Mouse (Mus musculus): ENCODE data around the gene Mpv17l. TPM values are rescaled to one million over a fixed set of nuclear protein-coding genes. Genes with fewer than 3 reads are reported as not detected.

Gene Mpv17l
- total and polyA plus RNA-seq, 3 experiments, result 0.51 to 1.3 (median 0.69) TPM

DNA sequence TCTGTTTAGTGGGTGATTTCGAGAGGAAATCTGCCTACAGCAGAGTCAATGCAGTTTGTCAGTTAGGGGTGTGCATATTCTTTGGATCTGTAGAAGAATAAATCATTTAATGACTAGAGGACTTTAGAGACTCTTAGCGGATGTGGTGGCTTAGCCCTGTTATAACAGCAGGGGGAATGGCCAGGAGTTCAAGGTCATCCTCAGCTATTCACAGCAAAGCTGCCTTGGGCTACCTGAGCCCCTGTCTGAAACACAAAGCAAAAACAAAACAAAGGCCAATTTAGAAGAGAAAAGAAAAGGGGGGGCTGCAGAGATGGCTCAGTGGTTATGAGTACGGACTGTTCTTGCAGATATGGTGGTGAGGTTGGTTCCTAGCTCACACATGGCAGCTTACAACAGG is 48.3 kb downstream of the Mpv17l start:
- dilution Hi-C loops (cut with MboI; ENCODE audit: extremely low pct_ligation_motif_present, extremely low pct_unique_long_range_greater_than_20kb, low sequenced_read_pairs) (no loop called here), in situ Hi-C loops (cut with MboI; ENCODE audit: low pct_ligation_motif_present, low pct_unique_long_range_greater_than_20kb, low sequenced_read_pairs) (no loop called here)
- H3K27ac ChIP-seq (ENCODE audit: insufficient read depth, low read depth), result no peak overlapping the region

DNA sequence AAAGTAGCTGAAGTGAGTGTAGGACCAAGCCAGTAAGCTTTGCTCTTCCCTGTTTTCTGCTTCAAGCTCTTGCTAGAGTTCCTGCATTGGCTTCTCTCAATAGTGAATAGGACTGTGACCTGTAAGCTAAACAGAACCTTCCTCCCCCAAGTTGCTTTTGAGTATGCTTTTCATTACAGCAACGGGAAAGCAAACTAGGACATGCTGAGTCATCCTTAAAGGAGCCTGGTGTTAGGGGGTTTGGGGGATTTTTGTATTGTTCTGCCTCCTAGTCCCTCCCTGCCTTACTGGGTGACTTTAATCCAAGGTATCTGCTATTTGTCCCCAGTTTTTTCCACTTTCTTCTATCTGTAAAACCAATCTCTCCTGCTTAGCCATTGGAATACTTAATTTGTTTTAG is 59.1 kb downstream of the Mpv17l start:
- dilution Hi-C loops (cut with MboI; ENCODE audit: extremely low pct_ligation_motif_present, extremely low pct_unique_long_range_greater_than_20kb, low sequenced_read_pairs), result no loop called here
- Histone ChIP-seq H3K4me1 (ENCODE audit: control insufficient read depth in 1 of 2, insufficient read depth in 2 of 2) (peaks cover 0 to 18% of the 10 kb centered on the region in 2 experiments; a peak in 2 of 4 replicates), H3K4me2 (ENCODE audit: insufficient read depth, low read depth, poor library complexity, severe bottlenecking) (no peak overlapping the region), H3K27ac (ENCODE audit: insufficient read depth, low read depth) (no peak overlapping the region), H3K9me3 (replicated peaks; ENCODE audit: low read length) (no peaks in the 10 kb centered on the region), H3K9ac (ENCODE audit: insufficient read depth, low read depth) (no peak overlapping the region), H3K79me2 (replicated peaks; ENCODE audit: control insufficient read depth, extremely low read depth, insufficient read depth, poor library complexity, severe bottlenecking) (no peaks in the 10 kb centered on the region), H3K4me3 (replicated peaks in 1 of 3; ENCODE audit: low read depth in 2 of 3, low read length in 2 of 3, poor library complexity in 1 of 3) (no peak overlapping the region), H3K36me3 (replicated peaks in 1 of 2; ENCODE audit: control insufficient read depth in 1 of 2, insufficient read depth in 1 of 2, low read length in 1 of 2) (no peaks in the 10 kb centered on the region), H3K27me3 (replicated peaks) (no peaks in the 10 kb centered on the region)
- no peak for DNase-seq (ENCODE audit: extremely low read depth)
- in situ Hi-C loops (cut with MboI; ENCODE audit: low pct_ligation_motif_present, low pct_unique_long_range_greater_than_20kb, low sequenced_read_pairs), result no loop called here
- TF ChIP-seq KAT2A (IDR thresholded peaks at IDR 0.05; ENCODE audit: insufficient replicate concordance, low read length) (no peak), MAFK (IDR thresholded peaks at IDR 0.05; ENCODE audit: insufficient replicate concordance, low read length) (peak; percentile 15; the same call in 1 of the 2 replicates), MEF2A (IDR thresholded peaks at IDR 0.05; ENCODE audit: borderline replicate concordance, low read depth, low read length) (no peak), MAZ (IDR thresholded peaks at IDR 0.05; ENCODE audit: low read depth, low read length) (no peak)

More for the DNA sequence above, 48.3 kb downstream of the Mpv17l start:
- Histone ChIP-seq H3K36me3 (replicated peaks in 1 of 2; ENCODE audit: control insufficient read depth in 1 of 2, insufficient read depth in 1 of 2, low read length in 1 of 2) (no peaks in the 10 kb centered on the region), H3K9ac (ENCODE audit: insufficient read depth, low read depth) (no peak overlapping the region), H3K4me3 (replicated peaks in 1 of 3; ENCODE audit: low read depth in 2 of 3, low read length in 2 of 3, poor library complexity in 1 of 3) (no peak overlapping the region), H3K4me1 (ENCODE audit: control insufficient read depth in 1 of 2, insufficient read depth in 2 of 2) (peaks cover 0 to 4% of the 10 kb centered on the region in 2 experiments; a peak in 1 of 4 replicates), H3K27me3 (replicated peaks) (no peaks in the 10 kb centered on the region), H3K9me3 (replicated peaks; ENCODE audit: low read length) (peaks cover 5% of the 10 kb centered on the region), H3K4me2 (ENCODE audit: insufficient read depth, low read depth, poor library complexity, severe bottlenecking) (no peak overlapping the region), H3K79me2 (replicated peaks; ENCODE audit: control insufficient read depth, extremely low read depth, insufficient read depth, poor library complexity, severe bottlenecking) (no peaks in the 10 kb centered on the region)
- TF ChIP-seq RAD21 (IDR thresholded peaks at IDR 0.05; ENCODE audit: low read depth, low read length), result no peak
- no peak for TF ChIP-seq ZC3H11A (IDR thresholded peaks at IDR 0.05; ENCODE audit: low read depth, low read length)
- no peak for DNase-seq (ENCODE audit: extremely low read depth)

DNA sequence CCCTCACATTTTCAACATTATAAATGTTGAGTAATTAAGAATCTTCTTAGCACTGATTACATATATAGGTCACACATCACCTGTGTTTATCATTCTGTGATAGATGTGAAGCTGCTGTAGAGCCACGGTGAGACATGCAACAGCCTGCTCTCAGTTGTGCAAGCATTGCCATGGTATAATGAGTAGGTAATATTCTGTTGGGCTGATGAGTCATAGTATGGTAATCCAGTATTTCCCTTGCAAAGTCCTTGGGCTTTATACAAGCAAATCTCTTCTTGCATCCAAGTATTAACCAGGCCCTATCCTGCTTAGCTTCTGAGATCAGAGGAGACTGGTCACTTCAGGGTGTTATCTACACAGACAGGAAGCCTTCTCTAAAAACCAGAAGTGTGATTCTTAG is 66.1 kb downstream of the Mpv17l start:
- in situ Hi-C loops (cut with MboI; ENCODE audit: low pct_ligation_motif_present, low pct_unique_long_range_greater_than_20kb, low sequenced_read_pairs), result no loop called here
- H3K4me2 ChIP-seq (ENCODE audit: insufficient read depth, low read depth, poor library complexity, severe bottlenecking), result no peak overlapping the region
- no peaks in the 10 kb centered on the region for H3K36me3 ChIP-seq (replicated peaks in 1 of 2; ENCODE audit: control insufficient read depth in 1 of 2, insufficient read depth in 1 of 2, low read length in 1 of 2)
- dilution Hi-C loops (cut with MboI; ENCODE audit: extremely low pct_ligation_motif_present, extremely low pct_unique_long_range_greater_than_20kb, low sequenced_read_pairs), result no loop called here
- H3K9me3 ChIP-seq (replicated peaks; ENCODE audit: low read length), result no peaks in the 10 kb centered on the region
- H3K27me3 ChIP-seq (replicated peaks), result no peaks in the 10 kb centered on the region
- no peak overlapping the region for H3K9ac ChIP-seq (ENCODE audit: insufficient read depth, low read depth)
- TF ChIP-seq MXI1 (IDR thresholded peaks at IDR 0.05; ENCODE audit: low read depth, low read length) (no peak), POLR2AphosphoS2 (IDR thresholded peaks at IDR 0.05; ENCODE audit: low read depth, low read length) (no peak), MYC (IDR thresholded peaks at IDR 0.05; ENCODE audit: low read depth, low read length) (no peak), PAX5 (IDR thresholded peaks at IDR 0.05; ENCODE audit: low read length) (no peak), ELF1 (IDR thresholded peaks at IDR 0.05; ENCODE audit: low read depth, low read length) (no peak), JUN (IDR thresholded peaks at IDR 0.05; ENCODE audit: insufficient read depth, low read depth, low read length) (no peak)
- H3K4me3 ChIP-seq (replicated peaks in 1 of 3; ENCODE audit: low read depth in 2 of 3, low read length in 2 of 3, poor library complexity in 1 of 3), result no peak overlapping the region
- H3K27ac ChIP-seq (ENCODE audit: insufficient read depth, low read depth), result no peak overlapping the region
- H3K4me1 ChIP-seq (ENCODE audit: control insufficient read depth in 1 of 2, insufficient read depth in 2 of 2), result peaks cover 0 to 4% of the 10 kb centered on the region in 2 experiments; a peak in 2 of 4 replicates
- peak; percentile 30 for DNase-seq (ENCODE audit: extremely low read depth)
- no peaks in the 10 kb centered on the region for H3K79me2 ChIP-seq (replicated peaks; ENCODE audit: control insufficient read depth, extremely low read depth, insufficient read depth, poor library complexity, severe bottlenecking)

Data from CH12.LX (cell line).